Mouse (Mus musculus): Measurements from ENCODE around the gene Imp3.
"Not testable (repeated sequence)": the region's sequence is repeated elsewhere in the genome, so short reads cannot be mapped to it uniquely, and the experiment has no call there.

Imp3 gene

DNA sequence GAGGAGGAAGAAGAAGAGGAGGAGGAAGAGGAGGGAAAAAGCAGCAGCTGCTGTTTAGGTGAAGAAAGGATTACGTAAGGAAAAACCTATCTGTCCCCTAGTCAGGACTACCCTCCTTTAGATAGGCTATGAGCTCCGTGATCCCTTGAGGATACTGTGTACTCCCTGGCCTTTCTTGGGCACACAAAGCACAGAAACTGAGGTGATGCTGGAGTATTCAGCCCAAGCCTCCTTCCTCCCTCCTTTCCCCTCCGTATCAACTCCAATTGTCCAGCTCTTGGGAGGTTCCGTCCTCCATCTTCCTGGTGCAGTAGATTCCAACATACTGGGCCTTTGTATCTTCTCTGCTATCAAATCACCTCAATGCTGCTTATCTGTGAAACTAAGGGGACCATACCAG is 14.5 kb upstream of the Imp3 start:
- no peak for DNase-seq (ENCODE audit: low read depth, low spot score)

- no peak for DNase-seq (ENCODE audit: low read depth, low spot score)
Observed at GRCm38 (mm10) chr9:56923841-56924650, 13.2 kb upstream of the Imp3 start.

DNA sequence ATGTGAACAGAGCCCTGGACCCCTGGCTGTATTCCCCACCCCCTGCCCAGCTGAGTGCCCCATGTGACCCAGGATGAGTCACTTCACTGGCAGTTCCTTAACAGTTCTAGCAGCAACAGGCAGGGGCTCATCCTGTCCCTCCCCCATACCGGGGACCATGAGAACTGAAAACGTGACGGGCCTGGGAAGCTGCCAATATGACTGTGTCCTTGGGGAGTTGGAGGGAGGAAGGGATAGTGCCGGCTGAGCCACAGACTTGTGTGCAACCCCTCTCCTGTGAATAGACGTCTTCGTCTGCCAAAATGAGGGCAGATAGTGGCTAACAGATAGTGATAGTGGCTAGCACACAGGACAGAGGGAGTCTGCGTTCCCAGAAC is 12.6 kb upstream of the Imp3 start:
- DNase-seq (ENCODE audit: low read depth, low spot score), result no peak

DNA sequence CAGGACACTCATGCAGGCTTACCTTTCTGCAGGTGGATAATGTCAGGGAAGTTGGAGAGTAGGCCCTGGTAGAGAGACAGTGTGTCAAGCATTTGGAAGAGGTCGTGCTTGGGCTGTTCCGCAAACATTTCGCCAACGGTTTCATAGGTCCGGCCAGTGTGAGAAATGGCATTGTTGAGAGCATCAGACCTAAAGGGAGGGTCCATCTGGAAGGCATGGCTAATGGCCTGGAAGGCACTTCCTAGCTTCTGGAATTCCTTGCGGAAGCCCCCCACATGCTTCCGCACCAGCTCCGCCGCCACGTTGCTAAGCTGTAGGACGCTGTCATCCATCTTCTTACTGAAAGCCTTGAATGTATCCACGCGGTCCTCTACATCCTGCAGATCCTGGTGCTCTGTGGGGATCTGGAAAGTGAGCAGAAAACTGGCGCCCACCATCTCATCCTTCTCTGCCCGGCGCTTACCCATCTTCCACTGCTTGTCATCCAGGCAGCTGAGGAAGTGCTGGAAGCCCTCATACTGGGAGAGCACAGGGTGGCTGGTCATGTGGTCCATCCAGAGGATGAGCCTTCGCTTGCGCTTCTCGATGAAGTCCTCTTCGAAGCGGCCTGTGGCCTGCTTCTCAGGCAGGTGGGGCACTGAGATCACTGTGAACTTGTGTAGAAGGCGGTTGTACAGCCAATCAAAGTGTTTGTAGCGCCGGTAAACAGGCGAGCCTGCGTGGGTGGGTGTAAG is 11.8 kb upstream of the Imp3 start:
- no peak for DNase-seq (ENCODE audit: low read depth, low spot score)

GRCm38 (mm10) chr9:56926025-56926360 is 11.3 kb upstream of the Imp3 start:
- no peak for DNase-seq (ENCODE audit: low read depth, low spot score)

DNA sequence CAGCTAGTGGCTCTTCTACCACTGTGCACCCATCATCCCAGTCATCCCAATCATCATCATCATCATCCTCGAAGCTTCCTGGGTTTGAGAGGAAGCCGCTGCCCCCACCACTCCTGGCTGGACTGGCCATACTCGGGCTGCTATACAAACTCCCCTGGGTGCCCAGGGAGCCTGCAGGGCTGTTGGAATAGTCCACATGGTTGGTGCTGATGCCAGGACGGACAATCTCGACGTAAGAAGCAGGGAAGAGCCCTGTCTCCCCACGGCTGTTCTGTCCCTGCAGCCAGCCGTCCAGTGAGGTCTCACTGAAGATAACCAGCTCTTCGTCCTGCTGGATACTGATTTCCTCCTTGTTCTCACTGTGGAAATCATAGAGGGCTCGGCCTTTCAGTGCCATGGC is 10.9 kb upstream of the Imp3 start:
- no peak for DNase-seq (ENCODE audit: low read depth, low spot score)

GRCm38 (mm10) chr9:56927191-56928012 is 9.9 kb upstream of the Imp3 start:
- DNase-seq (ENCODE audit: low read depth, low spot score), result no peak

DNA sequence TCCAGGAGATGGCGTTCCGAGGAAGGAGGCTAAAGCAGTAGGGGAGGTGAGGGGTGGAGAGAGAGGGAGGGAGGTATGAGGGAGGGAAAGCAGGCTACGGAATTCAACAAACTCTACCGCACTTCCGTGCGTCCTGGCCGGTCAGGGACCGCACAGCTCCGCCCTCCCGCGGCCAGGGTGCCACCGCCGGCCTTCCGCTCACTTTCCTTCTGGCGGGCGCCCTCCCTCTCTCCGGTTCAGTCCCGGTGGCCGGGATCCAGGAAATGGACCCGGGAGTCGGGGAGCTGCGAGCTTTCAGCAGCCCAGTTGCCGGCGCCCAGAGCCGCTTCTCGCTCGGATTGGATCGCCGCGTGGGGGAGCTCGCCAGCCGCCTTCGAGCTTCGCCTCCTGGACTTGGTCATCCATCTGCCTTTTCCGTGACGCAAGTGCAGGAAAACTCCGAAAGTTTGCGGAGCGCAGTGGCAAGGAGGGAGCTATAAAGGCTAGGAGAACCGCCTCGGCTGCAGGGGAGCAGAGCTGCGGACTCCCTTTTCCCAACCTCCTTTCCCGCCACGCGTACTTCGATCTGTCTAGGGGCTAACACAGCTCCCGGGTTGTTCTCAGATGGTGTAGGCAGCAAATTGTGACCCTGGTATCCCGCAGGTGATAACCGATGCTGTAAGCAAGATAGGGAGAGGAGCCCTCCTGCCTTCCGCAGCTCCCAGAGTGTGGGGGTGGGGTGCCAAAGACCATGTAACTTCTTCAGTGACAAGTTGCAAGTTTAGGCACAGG is 9.0 kb upstream of the Imp3 start, which contains the start of gene Snx33:
TSS of gene Snx33 (minus strand) at position 331 of the 771 bp plus-strand sequence.
- peak; percentile 45 for DNase-seq (ENCODE audit: low read depth, low spot score)

DNA sequence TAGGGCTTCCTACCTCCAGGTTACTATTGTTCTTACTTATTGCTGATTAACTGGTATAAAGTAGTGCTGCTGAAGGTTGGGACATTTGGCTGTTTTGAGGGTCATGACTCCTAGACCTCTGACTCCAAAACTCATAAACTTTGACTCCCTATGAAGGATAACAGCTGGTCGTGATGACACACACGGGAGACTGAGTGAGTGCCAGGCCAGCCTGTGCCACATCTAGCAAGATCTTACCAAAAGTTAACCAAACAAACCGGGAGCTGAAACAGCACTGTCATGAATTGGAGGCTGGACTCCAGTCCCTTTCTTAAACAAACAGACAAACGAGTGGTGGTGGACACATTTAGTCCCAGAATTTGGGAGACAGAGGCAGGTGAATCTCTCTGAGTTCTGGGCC is 7.8 kb upstream of the Imp3 start:
- no peak for DNase-seq (ENCODE audit: low read depth, low spot score)

DNA sequence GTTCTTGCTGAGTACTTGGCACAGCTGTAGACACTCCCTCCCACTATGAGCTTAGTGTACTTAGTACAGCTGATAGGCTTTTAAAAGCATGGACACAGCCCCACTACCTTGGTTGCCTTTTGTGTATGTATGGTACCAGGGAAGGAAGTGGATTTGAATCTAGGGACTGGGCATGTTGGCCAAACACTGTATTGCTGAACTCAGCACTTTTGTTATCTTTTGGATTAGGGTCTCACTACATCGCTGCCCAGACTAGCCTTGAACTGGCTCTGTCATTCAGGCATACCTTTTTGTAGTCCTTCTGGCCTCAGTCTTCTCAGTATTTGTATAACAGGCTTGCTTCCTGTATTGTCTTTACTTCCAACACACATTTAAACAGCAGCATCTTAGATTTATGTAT is 6.7 kb upstream of the Imp3 start:
- DNase-seq (ENCODE audit: low read depth, low spot score), result no peak

DNA sequence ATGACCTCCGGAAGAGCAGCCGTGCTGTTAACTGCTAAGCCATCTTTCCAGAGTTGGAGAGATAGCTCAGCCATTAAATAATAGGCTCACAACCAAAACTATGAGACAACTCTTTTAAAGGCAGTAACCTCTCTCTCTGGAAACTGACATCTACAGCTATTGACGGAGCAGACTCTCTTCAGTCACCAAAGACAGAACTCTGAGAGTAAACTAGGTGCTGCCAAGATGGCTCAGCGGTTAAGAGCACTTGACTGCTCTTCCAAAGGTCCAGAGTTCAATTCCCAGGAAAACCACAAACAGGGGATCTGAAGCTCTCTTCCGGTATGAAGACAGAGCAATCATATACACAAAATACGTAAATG is 433 bp upstream of the Imp3 start:
- no peak for DNase-seq (ENCODE audit: low read depth, low spot score)

- DNase-seq (ENCODE audit: low read depth, low spot score), result no peak
Observed at GRCm38 (mm10) chr9:56938374-56938773, 1.1 kb downstream of the Imp3 start.

DNA sequence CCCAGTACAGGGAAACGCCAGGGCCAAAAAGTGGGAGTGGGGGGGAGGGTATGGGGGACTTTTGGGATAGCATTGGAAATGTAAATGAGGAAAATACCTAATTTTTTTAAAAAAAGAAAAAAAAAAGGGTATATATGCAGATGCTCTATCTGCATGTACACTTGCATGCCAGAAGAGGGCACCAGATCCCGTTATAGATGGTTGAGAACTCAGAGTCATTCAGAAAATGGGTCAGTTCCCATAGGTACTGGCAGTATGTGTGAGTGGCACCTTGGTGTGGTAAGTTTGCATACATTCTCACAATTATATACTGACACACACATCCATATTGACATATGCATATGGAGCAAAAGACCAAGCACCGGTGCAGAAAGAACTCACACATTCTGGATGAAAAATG is 10.2 kb downstream of the Imp3 start:
- not testable (repeated sequence) for DNase-seq (ENCODE audit: low read depth, low spot score)

DNA sequence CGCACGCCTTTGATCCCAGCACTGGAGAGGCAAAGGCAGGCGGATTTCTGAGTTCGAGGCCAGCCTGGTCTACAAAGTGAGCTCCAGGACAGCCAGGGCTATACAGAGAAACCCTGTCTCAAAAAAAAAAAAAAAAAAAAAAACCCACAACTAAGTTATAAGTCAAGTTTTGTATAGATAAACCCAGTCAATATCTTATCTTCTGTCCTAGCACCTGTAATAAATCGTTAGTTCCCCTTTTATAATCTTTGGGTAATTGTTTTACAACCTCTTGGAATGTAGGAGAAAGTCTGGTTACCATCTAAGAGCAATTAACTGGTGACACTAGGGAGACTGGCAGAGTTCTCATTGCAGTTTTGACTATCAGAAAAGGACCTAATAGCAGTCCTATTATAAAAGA is 11.4 kb downstream of the Imp3 start:
- DNase-seq (ENCODE audit: low read depth, low spot score), result not testable (repeated sequence)

DNA sequence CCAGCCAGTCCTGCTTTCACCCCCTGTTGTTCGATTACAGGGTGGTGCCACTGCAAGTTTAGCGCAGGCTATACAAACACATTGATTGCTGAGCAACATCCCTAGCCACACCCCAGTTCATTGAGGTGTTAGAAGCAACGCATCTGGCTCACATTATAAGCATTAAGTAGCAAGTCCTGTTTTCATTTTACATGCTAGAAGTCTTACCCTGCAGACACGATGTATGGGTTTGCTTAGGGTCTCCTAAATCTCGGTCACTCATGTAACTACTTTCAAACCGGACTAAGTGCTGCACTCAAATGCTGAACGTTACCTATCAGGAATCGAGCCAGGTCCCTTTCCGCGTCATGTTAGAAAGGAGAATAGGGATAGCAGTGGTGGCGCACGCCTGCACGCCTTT is 12.5 kb downstream of the Imp3 start:
- no peak for DNase-seq (ENCODE audit: low read depth, low spot score)

- peak; percentile 85 for DNase-seq (ENCODE audit: low read depth, low spot score)
Observed at GRCm38 (mm10) chr9:56950414-56951400, 13.4 kb downstream of the Imp3 start, which contains the start of gene Snupn. TSS of gene Snupn (plus strand) at chr9:56950878.

DNA sequence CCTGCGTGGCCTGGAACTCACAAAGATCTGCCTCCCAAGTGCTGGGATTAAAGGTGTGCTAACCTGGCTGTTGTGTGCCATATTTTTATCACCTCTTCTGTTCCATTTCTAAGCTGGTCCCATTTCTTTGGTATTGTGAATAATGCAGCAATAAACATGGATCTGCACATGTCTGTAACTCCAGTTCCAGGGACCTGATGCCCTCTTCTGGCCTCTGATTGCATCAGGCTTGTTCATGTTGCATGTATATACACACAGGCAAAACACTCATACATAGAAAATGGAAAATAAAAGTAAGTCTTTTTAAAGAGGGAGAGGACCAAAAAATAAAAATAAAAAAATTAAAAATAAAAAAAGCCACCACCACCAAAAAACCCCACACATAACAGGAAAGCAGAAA is 16.3 kb downstream of the Imp3 start:
- no peak for DNase-seq (ENCODE audit: low read depth, low spot score)

DNA sequence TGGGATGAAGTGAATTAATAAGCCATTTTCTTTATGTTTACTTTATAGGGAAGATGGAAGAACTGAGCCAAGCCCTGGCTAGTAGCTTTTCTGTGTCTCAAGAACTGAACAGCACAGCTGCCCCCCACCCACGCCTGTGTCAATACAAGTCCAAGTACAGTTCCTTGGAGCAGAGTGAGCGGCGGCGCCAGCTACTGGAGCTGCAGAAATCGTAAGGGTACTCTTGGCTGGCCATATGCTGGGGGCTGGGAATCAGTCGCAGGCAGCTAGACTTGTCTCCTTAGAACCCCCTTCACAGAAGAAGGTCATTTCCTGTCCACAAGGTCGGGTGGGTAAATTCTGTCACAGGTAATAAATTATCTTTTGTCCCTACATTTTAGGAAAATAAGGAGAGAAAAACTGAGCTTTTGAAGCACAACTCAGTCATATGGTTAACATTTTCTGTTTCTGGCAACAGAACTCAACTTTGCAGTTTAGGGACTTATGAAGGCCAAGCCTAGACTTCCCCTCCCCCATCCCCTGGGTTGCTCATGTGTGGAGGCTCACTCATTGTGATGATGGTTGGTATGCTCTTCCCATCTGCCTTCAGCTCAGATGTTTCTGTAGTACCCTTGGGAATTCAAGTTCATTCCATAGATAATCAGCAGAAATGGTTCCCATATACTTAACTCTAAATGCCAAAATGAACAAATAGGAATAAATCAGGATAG is 19.8 kb downstream of the Imp3 start:
- DNase-seq (ENCODE audit: low read depth, low spot score), result no peak

DNA sequence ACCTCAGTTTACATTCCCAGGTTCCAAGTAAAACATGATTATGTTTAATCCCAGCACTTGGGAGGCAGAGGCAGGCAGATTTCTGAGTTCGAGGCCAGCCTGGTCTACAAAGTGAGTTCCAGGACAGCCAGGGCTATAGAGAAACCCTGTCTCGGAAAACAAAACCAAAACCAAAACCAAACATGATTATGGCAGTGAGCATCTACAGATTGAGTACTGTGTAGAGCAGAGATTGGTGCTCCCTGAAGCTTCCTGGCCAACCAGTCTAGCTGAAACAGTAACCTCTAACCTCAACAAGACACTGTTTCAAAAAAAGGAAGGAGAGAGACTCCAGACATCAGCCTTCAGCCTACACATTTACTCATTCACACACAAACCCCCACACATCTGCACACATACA is 21.4 kb downstream of the Imp3 start:
- no peak for DNase-seq (ENCODE audit: low read depth, low spot score)

DNA sequence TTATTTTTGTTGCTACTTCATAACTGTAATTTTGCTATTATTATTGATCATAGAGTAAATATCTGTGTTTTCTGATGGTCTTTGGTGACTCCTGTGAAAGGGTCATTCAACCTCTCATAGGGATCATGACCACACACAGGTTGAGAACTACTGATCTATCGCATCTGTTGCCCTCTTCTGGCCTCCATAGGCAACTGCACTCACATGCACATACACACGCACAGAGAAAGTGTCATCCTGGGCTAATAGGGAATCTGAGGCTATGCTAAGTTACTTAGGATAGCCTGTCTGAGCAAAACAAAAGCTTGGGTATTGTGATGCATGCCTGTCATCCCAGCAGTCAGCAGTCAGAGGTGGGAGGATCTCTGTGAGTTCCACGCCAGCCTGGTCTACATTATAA is 24.3 kb downstream of the Imp3 start:
- DNase-seq (ENCODE audit: low read depth, low spot score), result no peak
